Mouse (Mus musculus) kidney, adult 2 months (tissue): ENCODE data around the gene Dnaic2.

ENCODE experiments used
- CTCF ChIP-seq: fragments of 200-500 bp; conservative IDR thresholded peaks from 2 replicates; pipeline ENCODE4 v1.5.1; 2011; ENCODE audit warnings: low read depth, mild to moderate bottlenecking, control low read depth, low read length, moderate library complexity, mixed read lengths; ENCODE audit not compliant: insufficient read depth, insufficient read length
- POLR2A ChIP-seq: fragments of 200-500 bp; IDR thresholded peaks from one replicate; pipeline ENCODE4 v1.6.1; 2011; ENCODE audit warnings: low read depth, low read length, control low read depth

- no peak for TF ChIP-seq POLR2A
- no peak for TF ChIP-seq CTCF
These were observed 34.6 kb upstream of the Dnaic2 start for GRCm38 (mm10) chr11:114692601-114693000.
